Mouse (Mus musculus): ENCODE results near the gene Pecam1.
A peak's percentile ranks its signal among the peaks of the same experiment; 100 is the strongest.
"Not testable (repeated sequence)": the region's sequence is repeated elsewhere in the genome, so short reads cannot be mapped to it uniquely, and the experiment has no call there.

Pecam1 gene

DNA sequence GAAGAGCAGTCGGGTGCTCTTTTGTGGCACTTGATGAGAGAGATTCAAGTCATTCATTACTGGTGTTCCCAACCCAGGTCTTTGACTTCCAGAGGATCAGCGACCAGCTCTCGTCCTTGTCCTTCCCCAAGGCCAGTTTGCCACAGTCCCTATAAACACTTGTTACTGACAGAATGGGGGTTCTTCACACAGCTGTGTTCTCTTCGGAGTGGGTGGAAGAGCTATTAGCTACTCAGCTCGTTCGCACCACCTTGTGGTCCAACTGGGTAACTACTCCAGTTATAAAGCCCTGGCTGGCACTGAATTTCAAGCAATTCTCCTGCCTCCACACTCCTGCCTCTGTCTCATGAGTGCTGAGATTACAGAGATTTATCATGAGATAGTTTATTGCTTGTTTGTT lies 122.7 kb downstream of the Pecam1 start:
- peak; percentile 44 for DNase-seq (ENCODE audit: low read depth)

DNA sequence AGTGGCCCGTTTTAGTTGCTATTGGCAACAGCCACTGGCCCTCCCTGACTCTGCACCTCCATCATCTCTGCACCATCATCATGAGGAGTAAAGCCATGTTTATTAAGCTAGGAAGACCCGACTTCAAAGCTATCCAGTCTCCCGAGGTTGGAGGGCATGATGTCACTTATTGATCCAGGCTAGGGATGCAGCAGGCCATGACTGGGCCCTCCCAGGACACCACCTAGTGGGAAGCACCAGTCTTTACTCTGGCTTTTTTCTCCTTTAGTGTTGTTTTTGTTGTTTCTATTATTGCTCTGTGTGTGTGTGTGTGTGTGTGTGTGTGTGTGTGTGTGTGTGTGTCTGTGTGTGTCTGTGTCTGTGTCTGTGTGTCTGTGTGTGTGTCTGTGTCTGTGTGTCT lies 124.9 kb downstream of the Pecam1 start:
- DNase-seq (ENCODE audit: low read depth) = no peak

DNA sequence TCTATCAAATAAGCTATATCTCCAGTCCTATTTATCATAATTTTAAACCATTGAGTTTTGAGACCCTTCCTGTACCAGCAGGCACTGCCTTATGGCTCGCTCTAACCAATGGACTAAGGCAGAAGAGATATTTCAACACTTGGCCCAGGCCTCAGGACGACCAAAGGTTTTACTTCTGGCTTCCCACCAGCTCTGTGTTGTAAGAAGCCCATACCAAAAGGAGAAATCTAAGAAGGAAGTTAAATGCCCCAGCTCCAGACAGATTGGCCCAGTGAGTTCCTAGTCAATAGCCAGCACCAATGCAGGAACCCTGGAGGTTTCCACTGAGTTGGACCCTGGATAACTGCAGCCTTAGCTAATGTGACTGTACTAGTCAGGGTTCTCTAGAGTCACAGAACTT lies 126.8 kb downstream of the Pecam1 start:
- no peak for DNase-seq (ENCODE audit: low read depth)

DNA sequence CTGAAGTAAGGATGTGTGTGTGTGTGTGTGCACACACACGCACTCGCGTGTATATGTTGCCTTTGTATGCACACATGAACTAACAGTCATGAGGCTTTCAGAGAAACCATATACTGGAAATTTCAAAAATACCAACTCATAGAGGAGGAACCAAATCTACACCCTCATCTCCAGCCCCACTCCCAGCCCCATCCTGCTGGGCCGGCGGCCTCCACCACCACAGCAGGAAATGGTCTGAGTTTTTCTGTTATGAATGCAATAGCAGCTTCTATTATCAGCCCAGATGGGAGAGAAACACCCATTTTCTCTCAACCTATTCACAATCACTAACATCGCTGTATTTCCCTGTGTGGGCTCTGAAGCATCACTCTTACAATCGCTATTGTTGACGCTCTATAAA lies 128.4 kb downstream of the Pecam1 start:
- DNase-seq (ENCODE audit: low read depth) = no peak

DNA sequence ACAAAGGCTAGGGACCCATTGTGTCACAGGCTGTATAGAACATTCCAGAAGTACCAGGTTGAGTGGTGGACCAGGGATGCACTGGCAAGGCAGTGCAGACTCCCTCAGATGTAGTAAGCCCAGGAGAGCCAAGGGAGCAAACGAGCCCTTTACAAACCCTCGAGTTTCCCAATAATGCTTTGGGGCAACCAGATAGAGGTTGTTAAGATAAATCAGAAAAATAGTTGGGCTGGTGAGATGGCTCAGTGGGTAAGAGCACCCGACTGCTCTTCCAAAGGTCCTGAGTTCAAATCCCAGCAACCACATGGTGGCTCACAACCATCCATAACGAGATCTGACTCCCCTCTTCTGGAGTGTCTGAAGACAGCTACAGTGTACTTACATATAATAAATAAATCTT lies 131.7 kb downstream of the Pecam1 start:
- DNase-seq (ENCODE audit: low read depth) = not testable (repeated sequence)

DNA sequence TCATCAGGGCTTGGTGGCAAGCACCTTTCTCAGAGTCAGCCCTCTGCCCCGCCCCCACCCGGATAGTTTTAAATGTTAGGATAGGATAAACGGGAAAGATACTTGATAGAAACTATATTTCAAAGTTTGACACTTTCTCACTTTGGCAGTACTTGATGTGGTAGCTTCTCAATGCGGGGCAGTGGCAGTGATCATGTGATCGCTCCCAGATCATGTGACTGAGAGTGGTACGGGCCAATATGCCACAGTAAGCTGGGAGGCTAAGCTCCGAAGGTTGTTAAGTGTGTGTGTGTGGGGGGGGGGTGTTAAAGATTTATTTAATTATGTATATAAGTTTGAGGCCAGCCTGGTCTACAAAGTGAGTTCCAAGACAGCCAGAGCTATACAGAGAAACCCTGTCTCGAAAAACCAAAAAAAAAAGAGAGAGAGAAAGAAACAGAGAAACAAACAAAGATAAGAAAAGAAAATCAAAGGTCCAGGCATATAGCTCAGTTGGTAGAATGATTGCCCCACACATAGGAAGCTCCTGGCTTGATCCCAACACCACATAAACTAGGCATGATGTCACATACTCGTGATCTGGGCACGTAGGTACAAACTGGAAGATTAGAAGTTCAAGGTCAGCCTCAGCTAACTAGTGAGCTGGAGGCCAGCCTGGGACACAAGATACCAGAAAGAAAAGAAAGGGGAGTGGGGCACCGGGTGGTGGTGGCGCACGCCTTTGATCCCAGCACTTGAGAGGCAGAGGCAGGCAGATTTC lies 132.4 kb downstream of the Pecam1 start:
- DNase-seq (ENCODE audit: low read depth) = no peak

DNA sequence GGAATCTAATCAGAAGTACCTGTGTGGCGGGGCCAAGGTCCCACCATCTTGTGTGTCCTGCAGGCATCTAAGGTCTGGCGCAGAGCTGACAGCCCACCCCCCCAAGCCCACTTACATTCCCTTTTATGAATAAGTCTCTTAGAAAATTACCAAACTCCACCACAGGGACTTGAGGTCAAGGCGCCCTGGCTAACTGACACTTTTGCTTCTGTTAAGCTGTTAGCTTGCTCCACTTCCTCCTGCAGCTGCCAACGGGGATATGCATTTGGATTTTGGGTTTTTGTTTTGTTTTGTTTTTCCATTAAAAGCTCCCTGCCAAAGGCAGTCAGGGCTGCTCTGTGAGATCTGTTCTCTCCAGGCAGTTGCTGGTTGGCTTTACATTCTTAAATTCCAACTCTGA lies 134.9 kb downstream of the Pecam1 start:
- DNase-seq (ENCODE audit: low read depth) = no peak

DNA sequence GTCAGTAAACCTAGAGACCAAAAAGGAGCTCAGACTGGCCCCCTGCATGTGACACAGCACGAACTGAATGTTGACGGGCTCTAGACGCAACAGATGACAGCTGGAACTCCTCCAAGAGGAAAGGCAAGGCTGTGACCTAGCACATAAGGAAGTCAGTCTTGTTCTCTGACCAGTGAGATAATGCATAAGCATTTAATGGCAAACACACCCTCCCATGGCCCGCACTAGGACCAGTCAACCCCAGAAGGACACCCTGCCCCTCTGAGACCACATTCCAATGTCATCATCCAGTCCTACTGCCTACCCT lies 136.1 kb downstream of the Pecam1 start:
- no peak for DNase-seq (ENCODE audit: low read depth)

DNA sequence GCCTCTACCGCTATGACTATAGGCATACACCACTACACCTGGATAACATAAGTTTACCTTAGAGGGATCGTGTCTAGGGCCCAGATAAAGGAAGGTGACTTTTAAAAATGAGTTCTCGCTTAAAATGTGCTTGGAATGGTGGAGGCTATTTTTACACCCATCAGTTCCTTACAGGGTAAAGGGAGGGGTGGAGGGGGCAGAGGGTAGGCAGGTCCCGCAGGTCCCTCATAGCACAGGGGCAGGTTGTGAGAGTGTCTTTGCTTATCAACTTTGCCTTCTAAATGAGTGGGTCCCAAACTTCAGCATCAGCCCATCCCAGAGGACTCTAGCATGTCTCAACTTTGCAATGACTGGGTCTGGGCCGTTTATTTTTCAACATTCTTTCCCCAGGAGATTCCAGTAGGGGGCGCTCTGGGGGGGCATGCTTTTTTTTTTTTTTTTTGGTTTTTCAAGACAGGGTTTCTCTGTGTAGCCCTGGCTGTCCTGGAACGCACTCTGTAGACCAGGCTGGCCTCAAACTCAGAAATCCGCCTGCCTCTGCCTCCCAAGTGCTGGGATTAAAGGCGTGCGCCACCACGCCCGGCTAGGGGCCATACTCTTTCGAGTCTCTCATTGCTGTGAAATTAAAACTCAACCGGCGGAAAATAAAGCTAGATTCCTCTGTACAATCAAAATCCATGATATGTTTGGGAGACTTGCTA lies 136.6 kb downstream of the Pecam1 start:
- no peak for DNase-seq (ENCODE audit: low read depth)

DNA sequence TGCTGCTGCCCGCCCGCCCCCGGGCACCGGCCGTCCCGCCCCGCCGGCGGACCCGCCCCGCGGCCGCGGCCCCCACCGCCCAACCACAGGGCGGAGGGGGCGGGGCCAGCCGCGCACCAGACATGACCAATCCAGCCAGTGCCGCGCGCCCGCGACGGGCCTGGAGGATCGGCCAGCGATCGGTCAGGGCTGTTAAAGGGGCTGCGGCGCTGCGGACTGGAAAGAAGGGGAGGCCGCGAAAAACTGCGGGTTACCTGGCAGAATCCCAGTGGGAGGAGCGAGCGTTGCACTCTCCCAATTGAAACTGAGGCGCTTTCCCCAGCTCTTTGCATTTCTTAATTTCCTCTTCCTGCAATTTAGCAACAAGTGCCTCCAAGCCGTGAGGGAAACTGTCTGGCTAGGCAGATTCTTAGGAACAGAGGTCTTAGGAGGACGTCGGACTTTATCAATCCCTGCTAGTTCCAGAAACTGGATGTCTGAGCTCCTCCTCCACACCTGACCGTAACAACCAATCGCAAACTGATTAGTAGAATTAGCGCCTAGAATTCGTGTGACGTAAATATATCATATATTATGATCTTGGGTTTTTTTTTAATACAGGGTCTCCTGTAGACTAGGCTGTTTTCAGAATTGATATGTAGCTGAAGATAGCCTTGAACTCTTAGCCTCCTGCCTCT lies 137.3 kb downstream of the Pecam1 start, which contains the start of gene Tex2:
Gene Tex2, minus strand, starts transcription at position 463 of the 677 bp plus-strand sequence.
- DNase-seq (ENCODE audit: low read depth) = peak; percentile 91

DNA sequence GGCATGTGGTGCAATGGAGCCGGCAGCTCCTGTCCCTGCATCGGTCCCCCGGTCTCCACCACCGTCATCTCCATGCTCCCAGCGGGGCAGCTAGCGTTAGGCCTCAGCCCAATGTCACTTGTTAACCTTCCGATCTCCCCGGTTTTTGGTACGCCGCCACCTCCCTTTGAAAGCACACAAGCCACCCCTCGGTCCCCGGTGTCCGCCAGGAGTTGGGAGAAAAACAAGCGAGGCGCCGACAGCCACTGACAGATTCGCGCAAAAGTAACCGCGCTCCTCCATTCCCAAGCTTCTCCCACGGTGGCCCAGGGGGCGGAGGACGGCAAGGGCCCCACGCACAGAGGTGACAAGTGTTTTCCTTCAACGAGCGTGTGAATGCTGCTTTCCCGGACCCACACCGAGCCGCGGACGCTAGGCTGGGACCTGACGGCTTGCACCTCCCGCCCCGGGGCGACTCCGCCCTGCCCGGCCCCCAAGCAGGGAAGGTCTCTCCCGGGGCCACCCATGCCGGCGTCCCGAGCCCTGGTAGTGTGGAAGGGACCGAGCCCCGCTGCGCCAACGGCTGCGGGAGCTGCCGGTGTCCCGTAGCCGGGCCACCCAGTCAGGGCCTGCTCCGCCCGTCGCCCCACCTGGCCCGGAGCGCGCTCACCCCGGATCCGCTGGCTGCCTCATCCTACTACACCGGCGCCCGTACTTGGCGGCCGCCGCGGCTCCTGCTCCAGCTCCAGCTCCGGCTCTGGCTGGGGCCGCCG lies 138.0 kb downstream of the Pecam1 start:
- DNase-seq (ENCODE audit: low read depth) = peak; percentile 52

DNA sequence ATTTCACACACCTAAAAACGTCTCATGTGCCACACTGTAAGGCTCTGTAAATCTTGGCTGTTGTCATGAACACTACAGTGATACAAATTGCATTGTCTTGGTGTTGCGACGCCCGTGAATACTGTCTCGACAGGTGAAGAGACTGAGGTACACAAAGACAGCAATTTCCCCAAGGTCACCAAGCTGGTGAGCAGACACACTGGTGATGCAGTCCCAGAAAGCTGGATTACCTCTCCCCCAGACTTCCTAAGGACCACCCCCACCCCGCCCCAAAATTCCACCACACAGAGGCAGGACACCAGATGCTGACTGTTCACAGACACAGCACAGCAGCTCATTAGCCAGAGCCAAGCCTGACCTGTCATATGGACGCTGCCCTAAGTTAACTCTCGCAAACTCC lies 140.7 kb downstream of the Pecam1 start:
- no peak for DNase-seq (ENCODE audit: low read depth)

DNA sequence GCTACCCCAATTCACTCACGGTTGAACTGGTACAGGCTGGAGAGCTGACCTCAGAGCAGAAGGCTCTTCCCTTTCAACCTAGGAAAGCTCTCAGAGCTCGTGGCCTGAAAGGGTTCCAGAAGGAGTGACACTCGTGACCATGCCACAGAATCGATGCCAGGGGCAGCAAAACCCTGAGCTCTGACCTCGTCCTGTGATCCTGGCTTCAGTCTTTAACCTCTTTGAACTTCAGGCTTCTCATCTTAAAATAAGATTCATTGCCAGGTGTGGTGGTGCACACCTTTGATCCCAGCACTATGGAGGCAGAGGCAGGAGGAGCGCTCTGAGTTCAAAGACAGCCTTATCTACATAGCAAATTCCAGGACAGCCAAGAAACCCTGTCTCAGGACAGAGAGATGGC lies 143.1 kb downstream of the Pecam1 start:
- DNase-seq (ENCODE audit: low read depth) = no peak

DNA sequence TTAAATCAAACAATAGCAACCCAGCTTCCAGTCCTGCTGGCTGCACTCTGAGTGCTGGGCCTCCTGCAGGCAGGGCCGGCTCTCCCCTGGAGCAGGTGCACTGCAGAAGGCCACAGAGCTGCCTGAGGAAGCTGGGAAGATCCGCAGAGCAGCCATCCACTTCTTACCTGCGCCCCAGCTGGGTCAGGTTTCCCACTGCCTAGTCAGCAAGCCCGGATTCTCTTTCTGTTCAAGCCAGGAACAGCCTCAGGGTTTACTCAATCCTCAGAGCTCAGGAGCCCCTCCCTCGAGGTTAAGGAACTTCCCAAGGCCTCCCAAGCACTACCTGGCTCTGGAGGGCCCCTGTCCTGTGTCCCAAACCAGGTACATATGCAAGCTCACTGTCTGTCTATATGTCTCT lies 144.4 kb downstream of the Pecam1 start:
- no peak for DNase-seq (ENCODE audit: low read depth)

Data from c-Kit-positive CD71-positive TER-119-negative erythroid progenitor cells, embryonic 14.5 days (primary cell).